Comparison of ENCODE assay signal across 8 mouse cellular contexts in the genomic region with DNA sequence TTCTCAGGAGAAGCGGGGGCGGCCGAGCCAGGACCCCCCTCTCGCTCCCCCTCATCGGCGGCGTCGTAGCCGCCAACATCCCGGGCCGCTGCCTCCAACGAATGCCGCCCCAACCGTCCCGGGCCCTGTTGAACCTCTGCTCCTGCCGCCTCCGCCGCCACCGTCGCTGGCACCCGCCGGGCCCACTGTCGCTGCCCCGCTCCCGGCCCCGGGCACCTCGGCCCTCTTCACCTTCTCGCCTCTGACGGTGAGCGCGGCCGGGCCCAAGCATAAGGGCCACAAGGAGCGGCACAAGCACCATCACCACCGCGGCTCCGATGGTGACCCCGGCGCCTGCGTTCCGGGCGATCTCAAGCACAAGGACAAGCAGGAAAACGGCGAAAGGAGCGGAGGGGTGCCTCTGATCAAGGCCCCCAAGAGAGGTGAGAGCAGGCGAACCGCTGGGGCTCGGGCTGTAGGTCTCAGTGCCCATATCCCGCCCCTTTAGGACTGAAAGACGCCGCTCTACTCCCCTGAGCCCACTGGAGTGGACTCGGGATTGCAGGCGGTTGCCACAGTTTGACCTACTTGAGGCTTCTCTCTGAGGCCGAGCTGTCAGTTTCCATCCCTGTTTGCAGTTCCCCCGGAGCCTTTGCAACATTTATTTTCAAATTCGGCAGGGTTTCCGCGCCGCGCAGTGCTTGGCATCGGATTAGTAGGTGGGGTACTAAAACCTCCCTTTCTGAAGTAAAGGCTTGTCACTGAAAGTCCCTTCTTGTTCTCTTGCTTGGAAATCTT. TPM values are rescaled to one million over a fixed set of nuclear protein-coding genes. Genes with fewer than 3 reads are reported as not detected.
DNase-seq lines count a peak whose midpoint lies in the region; ATAC-seq and TF ChIP-seq lines count a peak whose summit lies in the region.

No protein-coding gene starts in this region.

- peak overlapping the region; percentile 95 for H3K4me3 ChIP-seq in bone marrow, adult 2 months (replicated peaks; ENCODE audit: control insufficient read depth, low read depth, low read length)
- peak overlapping the region; percentile 83 for H3K4me3 ChIP-seq in forebrain, postnatal 0 days (ENCODE audit: low read depth, low read length)
- peak overlapping the region; percentile 93 for H3K4me3 ChIP-seq in hindbrain, embryonic 14.5 days (replicated peaks; ENCODE audit: low read length)
- peak overlapping the region; percentile 99 for H3K4me3 ChIP-seq in stomach, embryonic 14.5 days (ENCODE audit: low read depth, low read length)

- peak overlapping the region; percentile 92 for H3K27ac ChIP-seq in bone marrow, adult 2 months (ENCODE audit: control insufficient read depth, insufficient read depth, low read depth, low read length, poor library complexity)
- peak overlapping the region; percentile 92 for H3K27ac ChIP-seq in forebrain, postnatal 0 days (ENCODE audit: low read depth, low read length)
- peak overlapping the region; percentile 91 for H3K27ac ChIP-seq in hindbrain, embryonic 14.5 days
- peak overlapping the region; percentile 84 for H3K27ac ChIP-seq in stomach, embryonic 14.5 days (ENCODE audit: low read length)

- under 1% methylated on average over 59 of the region's 60 CpGs for WGBS in bone marrow, adult 2 months
- WGBS in forebrain, postnatal 0 days = 2% methylated on average over 45 of the region's 60 CpGs
- WGBS in hindbrain, embryonic 14.5 days = under 1% methylated on average over 57 of the region's 60 CpGs
- WGBS in stomach, embryonic 14.5 days = under 1% methylated on average over 57 of the region's 60 CpGs

- peak; percentile 34 for ATAC-seq in forebrain, postnatal 0 days
- peak; percentile 46 for ATAC-seq in hindbrain, embryonic 14.5 days (ENCODE audit: low FRiP score)
- ATAC-seq in stomach, embryonic 14.5 days (ENCODE audit: insufficient number of reproducible peaks, insufficient read depth, low FRiP score, low read depth) = peak; percentile 3; the same call in 1 of the 2 replicates

- TF ChIP-seq POLR2A in bone marrow, adult 2 months (IDR thresholded peaks at IDR 0.05; ENCODE audit: borderline replicate concordance, control insufficient read depth, low read depth, low read length) = no peak

- no peaks in the 10 kb centered on the region for H3K9me3 ChIP-seq in forebrain, postnatal 0 days (ENCODE audit: low read length)
- no peaks in the 10 kb centered on the region for H3K9me3 ChIP-seq in hindbrain, embryonic 14.5 days (ENCODE audit: control insufficient read depth, low read length)
- no peaks in the 10 kb centered on the region for H3K9me3 ChIP-seq in stomach, embryonic 14.5 days (ENCODE audit: control insufficient read depth, low read depth, low read length)

- TF ChIP-seq CTCF in bone marrow, adult 2 months (IDR thresholded peaks at IDR 0.05; ENCODE audit: control insufficient read depth, insufficient read depth, low read length) = no peak
- TF ChIP-seq CTCF in forebrain, postnatal 0 days (IDR thresholded peaks at IDR 0.05; ENCODE audit: low read depth) = no peak

- intact Hi-C loops in left cerebral cortex, postnatal 4 days (cut with DNase I) = no loop called here

- no peaks in the 10 kb centered on the region for H3K36me3 ChIP-seq in forebrain, postnatal 0 days (ENCODE audit: insufficient read depth)
- no peaks in the 10 kb centered on the region for H3K36me3 ChIP-seq in hindbrain, embryonic 14.5 days (replicated peaks; ENCODE audit: control insufficient read depth, insufficient read depth)
- no peaks in the 10 kb centered on the region for H3K36me3 ChIP-seq in stomach, embryonic 14.5 days (ENCODE audit: control insufficient read depth, insufficient read depth, low read length)

- H3K9ac ChIP-seq in forebrain, postnatal 0 days = peak overlapping the region; percentile 91
- H3K9ac ChIP-seq in hindbrain, embryonic 14.5 days = peak overlapping the region; percentile 93
- peak overlapping the region; percentile 89 for H3K9ac ChIP-seq in stomach, embryonic 14.5 days (replicated peaks; ENCODE audit: low read depth, low read length)

- H3K4me2 ChIP-seq in forebrain, postnatal 0 days (ENCODE audit: low read depth) = peak overlapping the region; percentile 56
- H3K4me2 ChIP-seq in hindbrain, embryonic 14.5 days (replicated peaks) = peak overlapping the region; percentile 82
- peak overlapping the region; percentile 50 for H3K4me2 ChIP-seq in stomach, embryonic 14.5 days (replicated peaks; ENCODE audit: low read depth, low read length)

- H3K4me1 ChIP-seq in bone marrow, adult 2 months (ENCODE audit: control insufficient read depth, insufficient read depth, low read length) = no peaks in the 10 kb centered on the region
- H3K4me1 ChIP-seq in forebrain, postnatal 0 days (ENCODE audit: insufficient read depth) = peaks cover 4% of the 10 kb centered on the region; the same call in 1 of the 2 replicates
- H3K4me1 ChIP-seq in hindbrain, embryonic 14.5 days (replicated peaks; ENCODE audit: control insufficient read depth, insufficient read depth, low read length) = peaks cover 18% of the 10 kb centered on the region
- H3K4me1 ChIP-seq in stomach, embryonic 14.5 days (ENCODE audit: control insufficient read depth, insufficient read depth, low read length) = peaks cover 11% of the 10 kb centered on the region; the same call in 1 of the 2 replicates

- H3K27me3 ChIP-seq in forebrain, postnatal 0 days (ENCODE audit: insufficient read depth, low read length) = no peaks in the 10 kb centered on the region
- no peaks in the 10 kb centered on the region for H3K27me3 ChIP-seq in hindbrain, embryonic 14.5 days (ENCODE audit: control insufficient read depth, insufficient read depth, low read length)
- H3K27me3 ChIP-seq in stomach, embryonic 14.5 days (ENCODE audit: control insufficient read depth, insufficient read depth, low read length) = no peaks in the 10 kb centered on the region

- DNase-seq in ovary, adult 18-20 months (ENCODE audit: low spot score) = peak; percentile 23
- DNase-seq in ovary, postnatal 36 days (ENCODE audit: low spot score) = no peak
- peak; percentile 50 for DNase-seq in forebrain, postnatal 0 days
- DNase-seq in hindbrain, embryonic 14.5 days (ENCODE audit: low spot score) = peak; percentile 47
- peak; percentile 45 for DNase-seq in left cerebral cortex, postnatal 4 days
- peak; percentile 48 for DNase-seq in mesoderm, embryonic 11.5 days (ENCODE audit: low read depth, low spot score)

RNA-seq across cellular contexts. Expression of a gene that starts 1.0 kb away (rescaled TPM):
- polyA plus RNA-seq in bone marrow, adult 2 months (2011; ENCODE audit: insufficient read depth, insufficient read length, low replicate concordance, missing spikeins) = 5.2 and 9.3 TPM in 2 replicates
- total RNA-seq in forebrain, postnatal 0 days (2014; rRNA removed) = 29.9 and 36.6 TPM in 2 replicates
- 14.6 and 19.2 TPM in 2 replicates for polyA plus RNA-seq in forebrain, postnatal 0 days (2015; fragmentation: Nextera tagmentation; extraction: Ambion mirVana)
- polyA plus RNA-seq in hindbrain, embryonic 14.5 days (2014; fragmentation: Nextera tagmentation; extraction: Ambion mirVana) = 24.6 and 25.0 TPM in 2 replicates
- 10 to 100 TPM; 27.0 to 29.2 TPM for total RNA-seq in left cerebral cortex, postnatal 4 days (2021)
- polyA plus RNA-seq in stomach, embryonic 14.5 days (2014; fragmentation: Nextera tagmentation; extraction: Ambion mirVana) = 12.5 and 12.8 TPM in 2 replicates

RNA-seq across cellular contexts. Expression of a gene that starts 53.0 kb away (rescaled TPM):
- 15.1 and 23.1 TPM in 2 replicates for polyA plus RNA-seq in bone marrow, adult 2 months (2011; ENCODE audit: insufficient read depth, insufficient read length, low replicate concordance, missing spikeins)
- total RNA-seq in forebrain, postnatal 0 days (2014; rRNA removed) = 25.9 and 31.2 TPM in 2 replicates
- 12.1 and 15.3 TPM in 2 replicates for polyA plus RNA-seq in forebrain, postnatal 0 days (2015; fragmentation: Nextera tagmentation; extraction: Ambion mirVana)
- 33.8 and 36.9 TPM in 2 replicates for polyA plus RNA-seq in hindbrain, embryonic 14.5 days (2014; fragmentation: Nextera tagmentation; extraction: Ambion mirVana)
- 10 to 100 TPM; 30.6 to 35.2 TPM for total RNA-seq in left cerebral cortex, postnatal 4 days (2021)
- 34.5 and 36.0 TPM in 2 replicates for polyA plus RNA-seq in stomach, embryonic 14.5 days (2014; fragmentation: Nextera tagmentation; extraction: Ambion mirVana)

RNA-seq across cellular contexts. Expression of a gene that starts 55.3 kb away (rescaled TPM):
- 32.7 and 44.2 TPM in 2 replicates for polyA plus RNA-seq in bone marrow, adult 2 months (2011; ENCODE audit: insufficient read depth, insufficient read length, low replicate concordance, missing spikeins)
- total RNA-seq in forebrain, postnatal 0 days (2014; rRNA removed) = 0.19 and 0.46 TPM in 2 replicates
- 0.43 and 0.46 TPM in 2 replicates for polyA plus RNA-seq in forebrain, postnatal 0 days (2015; fragmentation: Nextera tagmentation; extraction: Ambion mirVana)
- 0.17 and 0.84 TPM in 2 replicates for polyA plus RNA-seq in hindbrain, embryonic 14.5 days (2014; fragmentation: Nextera tagmentation; extraction: Ambion mirVana)
- under 1 TPM; 0.32 to 0.64 TPM for total RNA-seq in left cerebral cortex, postnatal 4 days (2021)
- 0.67 and 1.3 TPM in 2 replicates for polyA plus RNA-seq in stomach, embryonic 14.5 days (2014; fragmentation: Nextera tagmentation; extraction: Ambion mirVana)

Comparison
In these comparisons a context has a peak if more than half of its experiments do, and no peak if none do; other contexts are left out.
1. RNA of a gene that starts 55.3 kb away (polyA plus RNA-seq): 32.7 to 44.2 TPM in bone marrow, adult 2 months; 0.17 to 0.84 TPM in hindbrain, embryonic 14.5 days, 0.67 to 1.3 TPM in stomach, embryonic 14.5 days and 0.43 to 0.46 TPM in forebrain, postnatal 0 days; every median in the first group is over 10 times any median in the second.
2. Peak in every context shown above with its lines, with median percentiles within 50 percentile points of each other: H3K27ac ChIP-seq, H3K4me3 ChIP-seq, ATAC-seq, H3K4me2 ChIP-seq and H3K9ac ChIP-seq.